Mouse (Mus musculus) stomach, postnatal 0 days (tissue): ENCODE data around the gene Inpp5e.

Experiments used
- CTCF ChIP-seq: IDR thresholded peaks from 2 replicates; pipeline ENCODE4 v1.5.1; 2016; ENCODE audit warnings: antibody characterized with exemption, low read depth, mild to moderate bottlenecking, moderate library complexity
- EP300 ChIP-seq: optimal IDR thresholded peaks from 2 replicates; pipeline ENCODE3; 2016; ENCODE audit warnings: antibody characterized with exemption

DNA sequence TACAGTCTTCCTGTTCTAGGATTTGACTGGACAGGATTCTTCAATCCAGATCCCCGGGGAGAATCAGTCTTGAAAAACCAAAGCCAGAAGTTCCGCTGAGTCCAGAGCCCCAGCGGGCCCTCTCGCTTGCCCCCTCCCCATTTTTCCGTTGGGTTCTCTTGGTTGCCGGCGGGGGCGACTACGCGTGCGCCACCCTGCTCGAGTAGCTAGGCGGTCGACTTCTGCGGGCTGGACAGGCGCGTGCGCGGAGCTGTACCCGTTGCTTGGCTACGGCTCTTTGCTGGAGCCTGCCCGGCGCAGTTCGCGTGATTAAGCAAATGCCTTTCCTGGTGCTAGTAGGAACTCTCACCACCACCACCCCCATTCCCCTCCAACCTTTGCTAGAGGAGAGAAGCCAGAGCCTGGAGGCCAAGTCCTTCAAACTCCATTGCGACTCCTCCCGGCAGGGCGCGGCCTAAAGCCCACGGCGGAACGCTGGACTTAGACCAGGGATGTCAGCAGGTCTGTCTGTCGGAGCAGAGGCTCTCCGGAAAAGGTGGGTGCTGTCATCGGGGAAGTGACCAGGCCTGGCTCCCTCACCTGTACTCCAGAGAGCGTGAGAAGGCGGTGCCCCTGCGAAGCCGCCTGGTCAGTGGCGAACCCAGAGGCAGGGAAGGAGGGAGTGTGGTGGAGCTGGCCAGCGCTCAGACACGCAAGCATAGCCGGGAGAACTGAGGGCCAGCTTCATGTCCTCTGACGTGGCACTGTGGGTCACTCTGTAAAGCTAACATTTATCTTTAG, 36.9 kb upstream of the Inpp5e start:
- TF ChIP-seq EP300 = no peak
- TF ChIP-seq CTCF = peak; percentile 50
